Mouse (Mus musculus) heart, embryonic 15.5 days (tissue): Measurements from ENCODE around the gene Trdn. TPM values are rescaled to one million over a fixed set of nuclear protein-coding genes. Genes with fewer than 3 reads are reported as not detected.

Experiments used
- ATAC-seq: fragments of 200-750 bp; cut with Nextera tagmentation; replicated peaks from 2 replicates; pipeline ENCODE4 v1.8.0; 2017; ENCODE audit warnings: low read depth, moderate TSS enrichment; ENCODE audit not compliant: insufficient number of reproducible peaks, insufficient read depth, low FRiP score
- H3K27ac ChIP-seq: fragments of 300-500 bp; sonication (generic); 2 replicates; pipeline ENCODE4 v1.5.1; 2015; ENCODE audit warnings: mild to moderate bottlenecking, inconsistent platforms
- H3K27me3 ChIP-seq: fragments of 300-500 bp; sonication (generic); 2 replicates; pipeline ENCODE4 v1.6.1; 2015; ENCODE audit warnings: inconsistent platforms
- H3K36me3 ChIP-seq: fragments of 300-500 bp; sonication (generic); 2 replicates; pipeline ENCODE4 v1.6.1; 2015; ENCODE audit warnings: mild to moderate bottlenecking, inconsistent platforms
- H3K4me1 ChIP-seq: fragments of 300-500 bp; sonication (generic); replicated peaks from 2 replicates; pipeline ENCODE4 v1.6.1; 2015; ENCODE audit warnings: inconsistent platforms
- H3K4me2 ChIP-seq: fragments of 300-500 bp; sonication (generic); 2 replicates; pipeline ENCODE4 v1.6.1; 2015; ENCODE audit warnings: inconsistent platforms, mild to moderate bottlenecking, moderate library complexity
- H3K4me3 ChIP-seq: fragments of 300-500 bp; sonication (generic); 2 replicates; pipeline ENCODE4 v1.5.1; 2015; ENCODE audit warnings: mild to moderate bottlenecking, inconsistent platforms
- H3K9ac ChIP-seq: fragments of 300-500 bp; sonication (generic); 2 replicates; pipeline ENCODE4 v1.6.1; 2015; ENCODE audit warnings: mild to moderate bottlenecking, inconsistent platforms
- H3K9me3 ChIP-seq: fragments of 300-500 bp; sonication (generic); replicated peaks from 2 replicates; pipeline ENCODE4 v1.6.1; 2016; ENCODE audit warnings: inconsistent platforms
- WGBS: fragments of 180-500 bp; shearing (Covaris S2); methylation state at CpG from one replicate; pipeline ENCODE4 v1.1.7; 2015; ENCODE audit warnings: mixed read lengths; 5-methylcytosine and 5-hydroxymethylcytosine counted together
- polyA plus RNA-seq: library from polyadenylated mRNA; unstranded; fragments of >200 nt; fragmentation: Nextera tagmentation; extraction: Ambion mirVana; gene quantifications from 2 replicates; pipeline ENCODE4 v1.2.1, GENCODE M21; 2015

Trdn gene
- polyA plus RNA-seq, 1 experiment from 2014 or later = 308 TPM

DNA sequence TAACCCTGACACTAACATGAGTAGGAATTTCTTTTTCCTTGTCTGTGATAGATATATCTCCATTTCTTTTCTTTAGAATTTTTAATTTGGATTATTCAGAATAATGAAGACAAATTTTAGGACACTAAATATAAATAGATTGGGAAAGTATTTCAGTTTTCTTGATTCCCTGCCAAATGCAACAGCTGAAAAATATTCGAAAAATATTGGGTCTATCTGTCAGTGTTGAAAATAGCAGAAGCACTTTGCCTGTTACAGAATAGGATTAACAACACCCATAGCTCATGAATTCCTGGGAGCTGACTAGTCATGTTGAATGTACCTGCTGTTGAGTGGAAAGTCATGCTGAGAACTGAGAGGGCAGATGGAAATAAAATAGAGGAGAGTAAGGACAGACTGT is 64.6 kb downstream of the Trdn start:
- Histone ChIP-seq H3K27ac (peak overlapping the region; percentile 60; the same call in 1 of the 2 replicates), H3K9me3 (no peaks in the 10 kb centered on the region), H3K4me3 (no peak overlapping the region), H3K36me3 (peaks cover 4% of the 10 kb centered on the region; the same call in 1 of the 2 replicates), H3K4me1 (peaks cover 3% of the 10 kb centered on the region; the same call in 1 of the 2 replicates), H3K4me2 (no peak overlapping the region), H3K9ac (no peak overlapping the region), H3K27me3 (no peaks in the 10 kb centered on the region)
- ATAC-seq = no peak
- 31% methylated on average over 1 of the region's 1 CpGs for WGBS

DNA sequence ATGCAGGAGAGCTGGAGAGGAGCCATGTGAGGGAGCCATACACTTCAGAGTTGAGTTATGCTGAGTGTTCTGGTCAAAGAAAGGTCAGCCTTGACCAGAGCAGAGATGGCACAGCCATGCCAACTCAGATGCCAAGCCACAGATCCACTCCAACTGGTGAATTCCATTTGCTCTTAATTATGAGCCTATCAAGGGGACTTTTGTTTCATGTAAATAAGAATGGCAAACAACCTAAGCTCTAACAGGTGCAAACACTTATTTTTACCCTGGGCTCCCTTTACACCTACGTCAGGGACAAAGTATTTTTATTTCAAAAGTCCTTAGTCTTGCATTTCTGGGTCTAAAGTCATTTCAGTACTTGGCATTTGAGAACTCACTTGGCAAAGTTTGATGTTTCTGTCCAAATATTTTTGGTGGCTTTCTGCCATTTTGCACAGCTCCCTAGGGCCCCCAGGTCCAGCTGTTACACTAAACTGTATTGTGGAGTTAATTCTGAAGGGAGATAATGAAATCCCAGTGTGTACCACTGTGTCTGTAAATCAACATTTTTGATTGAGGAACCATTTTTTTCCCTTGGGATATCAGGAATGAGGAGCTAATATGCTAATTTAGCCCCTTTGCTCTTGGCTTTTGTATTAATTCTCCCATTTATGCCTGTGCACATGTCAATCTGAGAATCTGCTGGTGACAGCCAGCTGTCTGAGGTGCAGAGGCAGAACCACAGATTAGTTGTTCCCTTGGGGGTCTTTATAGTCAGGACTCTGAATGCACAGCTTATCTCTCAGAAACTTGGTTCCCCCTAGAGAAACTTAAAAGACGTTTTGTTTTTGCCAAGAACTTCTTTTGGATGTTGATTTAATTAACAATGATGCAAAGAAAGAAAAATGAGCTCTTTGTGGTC is 99.6 kb downstream of the Trdn start:
- Histone ChIP-seq H3K27ac (no peak overlapping the region), H3K4me3 (no peak overlapping the region), H3K9ac (no peak overlapping the region), H3K9me3 (no peaks in the 10 kb centered on the region), H3K36me3 (no peaks in the 10 kb centered on the region), H3K4me2 (no peak overlapping the region), H3K27me3 (no peaks in the 10 kb centered on the region), H3K4me1 (peaks cover 4% of the 10 kb centered on the region)
- WGBS = 54% methylated on average over 2 of the region's 2 CpGs
- no peak for ATAC-seq

DNA sequence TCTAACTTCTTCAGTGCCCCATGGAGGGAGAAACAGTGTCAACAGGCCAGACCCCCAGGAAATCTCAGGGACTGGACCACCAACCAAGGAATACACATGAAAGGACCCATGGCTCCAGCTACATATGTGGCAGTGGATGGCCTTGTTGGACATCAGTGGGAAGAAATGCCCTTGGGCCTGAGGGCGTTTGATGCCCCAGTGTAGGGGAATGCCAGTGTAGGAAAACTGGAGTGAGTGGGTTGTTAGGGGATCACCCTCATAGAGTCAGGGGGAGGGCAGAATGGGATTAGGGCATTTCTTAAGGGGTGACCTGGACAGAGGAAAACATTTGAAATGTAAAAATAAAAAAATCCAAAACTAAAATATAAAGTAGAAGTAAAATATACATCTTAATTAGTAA is 108.7 kb downstream of the Trdn start:
- no peak overlapping the region for H3K4me2 ChIP-seq
- ATAC-seq = no peak
- no peaks in the 10 kb centered on the region for H3K9me3 ChIP-seq
- WGBS = 78% methylated on average over 1 of the region's 1 CpGs
- no peak overlapping the region for H3K9ac ChIP-seq
- no peaks in the 10 kb centered on the region for H3K4me1 ChIP-seq
- H3K4me3 ChIP-seq = no peak overlapping the region
- no peak overlapping the region for H3K27ac ChIP-seq
- no peaks in the 10 kb centered on the region for H3K27me3 ChIP-seq
- peaks cover 7% of the 10 kb centered on the region; the same call in 1 of the 2 replicates for H3K36me3 ChIP-seq

GRCm38 (mm10) chr10:33195919-33196318 is 115.6 kb downstream of the Trdn start:
- Histone ChIP-seq H3K36me3 (0 out of 2 replicates have a peak, but pooled peaks cover 3% of the 10 kb centered on the region), H3K4me1 (no peaks in the 10 kb centered on the region), H3K27ac (no peak overlapping the region), H3K9ac (no peak overlapping the region), H3K4me2 (no peak overlapping the region), H3K27me3 (no peaks in the 10 kb centered on the region), H3K9me3 (no peaks in the 10 kb centered on the region), H3K4me3 (no peak overlapping the region)
- ATAC-seq = no peak
- 44% methylated on average over 1 of the region's 1 CpGs for WGBS

GRCm38 (mm10) chr10:33198257-33198656 is 117.9 kb downstream of the Trdn start:
- H3K4me1 ChIP-seq = no peaks in the 10 kb centered on the region
- H3K4me3 ChIP-seq = no peak overlapping the region
- ATAC-seq = no peak
- no peak overlapping the region for H3K9ac ChIP-seq
- no peak overlapping the region for H3K27ac ChIP-seq
- no peaks in the 10 kb centered on the region for H3K27me3 ChIP-seq
- H3K9me3 ChIP-seq = no peaks in the 10 kb centered on the region
- H3K36me3 ChIP-seq = 0 out of 2 replicates have a peak, but pooled peaks cover 3% of the 10 kb centered on the region
- 45% methylated on average over 1 of the region's 1 CpGs for WGBS
- H3K4me2 ChIP-seq = no peak overlapping the region

GRCm38 (mm10) chr10:33210411-33210810 is 130.1 kb downstream of the Trdn start:
- no peak for ATAC-seq
- Histone ChIP-seq H3K4me1 (no peaks in the 10 kb centered on the region), H3K36me3 (no peaks in the 10 kb centered on the region; the same call in 1 of the 2 replicates), H3K27ac (no peak overlapping the region), H3K4me2 (no peak overlapping the region), H3K27me3 (no peaks in the 10 kb centered on the region), H3K9ac (no peak overlapping the region), H3K4me3 (no peak overlapping the region), H3K9me3 (no peaks in the 10 kb centered on the region)
- WGBS = 72% methylated on average over 1 of the region's 1 CpGs

- H3K9me3 ChIP-seq = no peaks in the 10 kb centered on the region
- no peaks in the 10 kb centered on the region for H3K36me3 ChIP-seq
- no peaks in the 10 kb centered on the region for H3K27me3 ChIP-seq
- no peak overlapping the region for H3K9ac ChIP-seq
- H3K4me1 ChIP-seq = no peaks in the 10 kb centered on the region
- H3K27ac ChIP-seq = peak overlapping the region; percentile 70
- ATAC-seq = peak; percentile 50; the same call in 1 of the 2 replicates
- no peak overlapping the region for H3K4me3 ChIP-seq
- 31% methylated on average over 1 of the region's 1 CpGs for WGBS
- no peak overlapping the region for H3K4me2 ChIP-seq
These were observed 173.6 kb downstream of the Trdn start for GRCm38 (mm10) chr10:33253911-33254310.

DNA sequence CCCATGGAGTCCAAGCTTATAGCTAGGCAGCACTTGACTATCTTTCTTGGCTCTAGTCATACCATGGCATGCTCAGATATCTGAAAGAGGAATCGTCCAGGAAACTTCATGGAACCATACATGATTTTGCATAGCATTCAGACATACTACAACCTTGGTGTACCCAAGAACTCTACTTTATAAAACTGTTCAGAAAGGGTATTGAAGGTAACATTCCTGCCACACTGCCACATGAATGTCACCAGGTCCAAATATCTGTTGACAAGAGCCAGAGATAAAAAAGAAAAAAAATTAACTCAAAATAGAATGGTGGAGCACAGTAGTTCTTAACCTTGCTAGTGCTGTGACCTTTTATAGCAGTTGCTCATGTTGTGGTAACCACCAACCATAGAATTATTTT is 175.8 kb downstream of the Trdn start:
- ATAC-seq = peak; percentile 77; the same call in 1 of the 2 replicates
- peak overlapping the region; percentile 25; the same call in 1 of the 2 replicates for H3K4me3 ChIP-seq
- H3K4me2 ChIP-seq = peak overlapping the region; percentile 18; the same call in 1 of the 2 replicates

GRCm38 (mm10) chr10:33304982-33305381 is 224.6 kb downstream of the Trdn start:
- Histone ChIP-seq H3K9ac (no peak overlapping the region), H3K9me3 (no peaks in the 10 kb centered on the region), H3K27ac (no peak overlapping the region), H3K27me3 (no peaks in the 10 kb centered on the region), H3K4me1 (no peaks in the 10 kb centered on the region), H3K4me3 (no peak overlapping the region), H3K4me2 (no peak overlapping the region), H3K36me3 (no peaks in the 10 kb centered on the region)
- 29% methylated on average over 2 of the region's 2 CpGs for WGBS
- ATAC-seq = no peak

More for the DNA sequence above, 175.8 kb downstream of the Trdn start:
- Histone ChIP-seq H3K4me1 (no peaks in the 10 kb centered on the region), H3K9ac (no peak overlapping the region), H3K27ac (peak overlapping the region; percentile 67), H3K36me3 (no peaks in the 10 kb centered on the region), H3K27me3 (no peaks in the 10 kb centered on the region), H3K9me3 (no peaks in the 10 kb centered on the region)
- 36% methylated on average over 1 of the region's 1 CpGs for WGBS

DNA sequence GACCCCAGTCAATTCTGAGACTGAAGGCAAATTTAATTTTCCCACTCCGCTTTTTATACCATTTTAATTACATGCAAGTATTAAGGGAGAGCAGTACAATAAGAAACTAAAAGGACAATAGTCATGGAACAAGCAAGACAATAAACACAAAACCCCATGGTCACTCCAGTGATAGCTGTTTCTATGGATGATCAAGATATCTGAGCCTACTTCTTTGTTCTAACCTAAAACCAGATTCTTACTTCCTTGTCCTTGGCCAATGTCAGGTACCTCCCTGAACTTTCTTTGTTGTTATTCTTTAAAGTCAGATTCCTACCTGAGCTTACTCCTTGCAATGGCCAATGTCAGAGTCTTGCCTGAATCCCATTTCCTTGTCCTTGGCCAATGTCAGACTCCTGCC is 272.7 kb downstream of the Trdn start:
- H3K4me3 ChIP-seq = no peak overlapping the region
- no peaks in the 10 kb centered on the region for H3K4me1 ChIP-seq
- H3K9ac ChIP-seq = no peak overlapping the region
- H3K4me2 ChIP-seq = no peak overlapping the region
- no peaks in the 10 kb centered on the region for H3K36me3 ChIP-seq
- H3K27me3 ChIP-seq = no peaks in the 10 kb centered on the region
- H3K9me3 ChIP-seq = no peaks in the 10 kb centered on the region
- ATAC-seq = no peak
- H3K27ac ChIP-seq = no peak overlapping the region
- WGBS = 81% methylated on average over 1 of the region's 1 CpGs

DNA sequence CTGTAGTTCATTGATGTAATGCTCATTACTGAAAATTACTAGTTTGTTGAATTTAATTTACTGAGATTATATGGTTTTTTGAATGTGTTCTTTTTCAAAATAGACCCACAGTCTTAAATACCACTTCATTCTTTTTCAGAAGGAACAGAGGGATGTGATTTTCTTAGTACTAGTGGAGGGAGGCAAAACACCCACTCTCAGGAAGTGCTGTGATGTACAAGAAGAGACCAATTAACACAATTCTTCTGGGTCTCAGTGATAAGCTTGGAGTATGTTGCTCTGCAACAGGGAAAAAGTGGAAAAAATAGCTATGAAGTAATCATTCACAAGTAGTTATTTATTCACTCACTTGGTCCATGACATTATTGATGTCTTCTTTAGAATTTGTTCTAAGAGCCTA is 286.2 kb downstream of the Trdn start:
- no peak overlapping the region for H3K4me3 ChIP-seq
- no peaks in the 10 kb centered on the region for H3K36me3 ChIP-seq
- no peaks in the 10 kb centered on the region for H3K27me3 ChIP-seq
- H3K4me1 ChIP-seq = no peaks in the 10 kb centered on the region
- no peaks in the 10 kb centered on the region for H3K9me3 ChIP-seq
- H3K4me2 ChIP-seq = no peak overlapping the region
- H3K27ac ChIP-seq = no peak overlapping the region
- no peak overlapping the region for H3K9ac ChIP-seq
- ATAC-seq = no peak

- WGBS = 65% methylated on average over 2 of the region's 2 CpGs
- Histone ChIP-seq H3K4me1 (no peaks in the 10 kb centered on the region), H3K9ac (no peak overlapping the region), H3K36me3 (no peaks in the 10 kb centered on the region), H3K9me3 (no peaks in the 10 kb centered on the region), H3K27ac (no peak overlapping the region), H3K4me3 (no peak overlapping the region), H3K4me2 (no peak overlapping the region), H3K27me3 (no peaks in the 10 kb centered on the region)
- no peak for ATAC-seq
These were observed 290.2 kb downstream of the Trdn start for GRCm38 (mm10) chr10:33370534-33370933.
